Mouse (Mus musculus): ENCODE measurements at regions not wholly inside any gene's neighbourhood (a gene's known extent, or its start where the extent isn't known, plus 50 kb on each side); places are given as distances from the start of the nearest gene placed in this dataset.

- DNase-seq (ENCODE audit: low spot score in 2 of 2), result no peak
These were observed 74.1 kb downstream of the B3gnt5 start for GRCm38 (mm10) chr16:19834128-19834527.

GRCm38 (mm10) chr16:19834750-19835149 is 74.7 kb downstream of the B3gnt5 start:
- peak in 1 of 2 experiments; percentile 7 for DNase-seq (ENCODE audit: low spot score in 2 of 2)

GRCm38 (mm10) chr16:19839831-19840230 is 79.8 kb downstream of the B3gnt5 start:
- no peak for DNase-seq (ENCODE audit: low spot score in 2 of 2)

GRCm38 (mm10) chr16:19842346-19843025 is 82.5 kb downstream of the B3gnt5 start:
- DNase-seq (ENCODE audit: low spot score in 2 of 2), result no peak

GRCm38 (mm10) chr16:19843738-19844137 is 83.7 kb downstream of the B3gnt5 start:
- DNase-seq (ENCODE audit: low spot score in 2 of 2), result no peak

GRCm38 (mm10) chr16:19848395-19848794 is 88.4 kb downstream of the B3gnt5 start:
- DNase-seq (ENCODE audit: low spot score in 2 of 2), result peak in 1 of 2 experiments; percentile 1

- no peak for DNase-seq (ENCODE audit: low spot score in 2 of 2)
These were observed 105.3 kb downstream of the B3gnt5 start for GRCm38 (mm10) chr16:19865306-19865705.

- DNase-seq (ENCODE audit: low spot score in 2 of 2), result no peak
These were observed 105.9 kb downstream of the B3gnt5 start for GRCm38 (mm10) chr16:19865931-19866330.

- no peak for DNase-seq (ENCODE audit: low spot score in 2 of 2)
These were observed 109.4 kb downstream of the B3gnt5 start for GRCm38 (mm10) chr16:19869425-19869824.

- no peak for DNase-seq (ENCODE audit: low spot score in 2 of 2)
These were observed 105.8 kb downstream of the Klhl6 start for GRCm38 (mm10) chr16:19876861-19877554.

GRCm38 (mm10) chr16:19882961-19883360 is 99.9 kb downstream of the Klhl6 start:
- no peak for DNase-seq (ENCODE audit: low spot score in 2 of 2)

GRCm38 (mm10) chr16:19883776-19884513 is 98.9 kb downstream of the Klhl6 start:
- DNase-seq (ENCODE audit: low spot score in 2 of 2), result peak in 1 of 2 experiments; percentile 3

GRCm38 (mm10) chr16:19884535-19884934 is 98.3 kb downstream of the Klhl6 start:
- DNase-seq (ENCODE audit: low spot score in 2 of 2), result no peak

- DNase-seq (ENCODE audit: low spot score in 2 of 2), result no peak
These were observed 96.2 kb downstream of the Klhl6 start for GRCm38 (mm10) chr16:19886596-19886995.

- DNase-seq (ENCODE audit: low spot score in 2 of 2), result no peak
These were observed 93.3 kb downstream of the Klhl6 start for GRCm38 (mm10) chr16:19889576-19889975.

- no peak for DNase-seq (ENCODE audit: low spot score in 2 of 2)
These were observed 91.4 kb downstream of the Klhl6 start for GRCm38 (mm10) chr16:19891441-19891840.

GRCm38 (mm10) chr16:19894435-19894994 is 88.3 kb downstream of the Klhl6 start:
- no peak for DNase-seq (ENCODE audit: low spot score in 2 of 2)
